Mouse (Mus musculus): ENCODE data around the gene Btnl10. TPM values are rescaled to one million over a fixed set of nuclear protein-coding genes. Genes with fewer than 3 reads are reported as not detected.

The Btnl10 gene
- polyA plus RNA-seq, 3 experiments from 2014 or later = not detected

GRCm38 (mm10) chr11:58931576-58931975 lies 13.9 kb downstream of the Btnl10 start:
- ATAC-seq = no peak

- ATAC-seq = peak; percentile 16
Observed at GRCm38 (mm10) chr11:58937909-58938308, 20.2 kb downstream of the Btnl10 start.

- peak; percentile 82 for ATAC-seq
Observed at GRCm38 (mm10) chr11:58938322-58939087, 20.8 kb downstream of the Btnl10 start, which contains the start of gene Rnf187. Gene Rnf187, minus strand, starts transcription at chr11:58938916.

GRCm38 (mm10) chr11:58939088-58939439 lies 21.4 kb downstream of the Btnl10 start:
- no peak for ATAC-seq

- ATAC-seq = no peak
Observed at GRCm38 (mm10) chr11:58944136-58944535, 26.4 kb downstream of the Btnl10 start.

GRCm38 (mm10) chr11:58947306-58947705 lies 29.6 kb downstream of the Btnl10 start:
- no peak for ATAC-seq

- ATAC-seq = peak; percentile 27
Observed at GRCm38 (mm10) chr11:58947798-58948528, 30.3 kb downstream of the Btnl10 start.

- ATAC-seq = peak; percentile 92
Observed at GRCm38 (mm10) chr11:58948542-58949479, 31.1 kb downstream of the Btnl10 start, which contains the start of gene Hist3h2ba. Gene Hist3h2ba, plus strand, starts transcription at chr11:58948920.

- ATAC-seq = no peak
Observed at GRCm38 (mm10) chr11:58949480-58950431, 32.0 kb downstream of the Btnl10 start.

- ATAC-seq = no peak
Observed at GRCm38 (mm10) chr11:58951210-58951609, 33.5 kb downstream of the Btnl10 start.

- ATAC-seq = no peak
Observed at GRCm38 (mm10) chr11:58953351-58954169, 35.9 kb downstream of the Btnl10 start.

- peak; percentile 33 for ATAC-seq
Observed at GRCm38 (mm10) chr11:58954170-58954419, 36.4 kb downstream of the Btnl10 start.

GRCm38 (mm10) chr11:58954420-58955142 lies 36.9 kb downstream of the Btnl10 start, which contains the start of the genes Hist3h2a and Trim17:
Gene Hist3h2a, plus strand, starts transcription at chr11:58954685.
Gene Trim17, plus strand, starts transcription at chr11:58954685.
- ATAC-seq = peak; percentile 95

GRCm38 (mm10) chr11:58955143-58955867 lies 37.6 kb downstream of the Btnl10 start:
- peak; percentile 9 for ATAC-seq

- ATAC-seq = no peak
Observed at GRCm38 (mm10) chr11:58955868-58956257, 38.2 kb downstream of the Btnl10 start.

GRCm38 (mm10) chr11:58957226-58957914 lies 39.7 kb downstream of the Btnl10 start:
- ATAC-seq = no peak

GRCm38 (mm10) chr11:58958536-58958935 lies 40.8 kb downstream of the Btnl10 start:
- no peak for ATAC-seq

- no peak for ATAC-seq
Observed at GRCm38 (mm10) chr11:58959186-58959825, 41.6 kb downstream of the Btnl10 start.
